Mouse (Mus musculus): ENCODE measurements at regions not wholly inside any gene's neighbourhood (a gene's known extent, or its start where the extent isn't known, plus 50 kb on each side); places are given as distances from the start of the nearest gene placed in this dataset.

GRCm38 (mm10) chr17:49223212-49223611 lies 204.9 kb upstream of the Mocs1 start:
- no peak for TF ChIP-seq TAL1 (IDR thresholded peaks at IDR 0.05; ENCODE audit: low read length)
- no peak for TF ChIP-seq GATA1 (IDR thresholded peaks at IDR 0.05; ENCODE audit: low read length)
